Mouse (Mus musculus) C2C12 (cell line): ENCODE results near the gene Mmp24.

Experiments used
- CTCF ChIP-seq: IDR thresholded peaks from one replicate; pipeline ENCODE4 v1.5.1; 2011; ENCODE audit not compliant: control insufficient read depth, insufficient read depth, insufficient read length
- MAX ChIP-seq: IDR thresholded peaks from one replicate; pipeline ENCODE4 v1.6.1; 2011; ENCODE audit warnings: mild to moderate bottlenecking, control low read depth

DNA sequence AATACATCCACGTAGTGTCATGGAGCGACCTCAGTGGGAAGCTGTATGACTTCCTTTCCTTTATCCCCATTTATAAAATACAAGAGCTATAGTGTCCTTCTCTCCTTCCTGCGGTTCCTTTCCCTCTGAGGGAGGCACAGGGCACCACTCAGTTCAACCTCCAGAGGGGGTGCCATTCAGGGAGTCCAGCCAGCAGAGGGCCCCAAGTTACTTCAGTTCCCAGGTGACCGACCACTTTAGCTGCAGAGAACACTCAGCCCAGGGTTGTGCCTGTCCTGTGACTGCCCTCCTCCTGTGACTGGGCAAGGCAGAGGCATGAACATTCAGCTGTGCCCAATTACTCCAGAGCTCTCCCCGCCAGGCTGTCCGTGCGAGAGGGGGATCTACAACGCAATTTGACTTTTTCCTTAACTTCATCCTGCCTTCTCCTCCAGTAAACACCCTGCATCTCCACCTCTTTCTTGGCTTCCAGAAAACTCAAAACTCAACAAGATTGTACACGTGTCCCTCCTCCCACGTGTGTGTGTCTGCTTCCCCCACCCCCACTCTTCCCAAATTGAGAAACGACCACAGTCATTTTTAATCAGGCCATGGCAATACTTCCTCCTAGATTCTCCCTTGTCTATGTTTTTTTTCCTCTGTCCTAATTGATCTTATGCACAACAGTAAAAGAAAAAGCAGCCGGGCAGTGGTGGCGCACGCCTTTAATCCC, 18.1 kb upstream of the Mmp24 start:
- TF ChIP-seq CTCF (no peak), MAX (no peak)
